Mouse (Mus musculus): Measurements from ENCODE around the gene Ptdss2. TPM values are rescaled to one million over a fixed set of nuclear protein-coding genes. Genes with fewer than 3 reads are reported as not detected.

Gene Ptdss2
- total RNA-seq, 2 experiments from 2014 or later: 52.9 to 65.6 TPM

DNA sequence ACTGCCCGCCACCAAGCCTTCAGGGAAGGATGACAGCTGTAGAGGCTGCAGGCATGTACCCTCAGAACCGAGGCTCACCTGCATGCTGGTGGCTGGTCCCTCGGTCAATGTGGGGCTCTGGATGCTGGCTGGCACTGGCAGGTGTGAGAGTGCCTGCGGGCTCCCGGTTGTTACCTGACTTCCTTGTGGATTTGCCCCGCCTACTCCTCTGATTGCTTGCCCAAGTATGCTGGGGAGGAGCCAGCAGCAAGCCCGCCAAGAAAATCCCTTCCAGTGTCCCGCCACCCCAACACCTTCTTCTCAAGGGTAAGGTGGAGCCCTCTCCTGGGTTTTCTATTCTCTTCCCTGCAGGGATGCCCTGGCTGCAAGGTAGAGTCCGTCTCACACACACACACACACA is 4.5 kb upstream of the Ptdss2 start, which contains the start of gene Ano9:
Gene Ano9 (minus strand): TSS at position 171 of the 400 bp plus-strand sequence.
- DNase-seq (ENCODE audit: low spot score in 2 of 2): no peak
- intact Hi-C loops (cut with DNase I): no loop called here

DNA sequence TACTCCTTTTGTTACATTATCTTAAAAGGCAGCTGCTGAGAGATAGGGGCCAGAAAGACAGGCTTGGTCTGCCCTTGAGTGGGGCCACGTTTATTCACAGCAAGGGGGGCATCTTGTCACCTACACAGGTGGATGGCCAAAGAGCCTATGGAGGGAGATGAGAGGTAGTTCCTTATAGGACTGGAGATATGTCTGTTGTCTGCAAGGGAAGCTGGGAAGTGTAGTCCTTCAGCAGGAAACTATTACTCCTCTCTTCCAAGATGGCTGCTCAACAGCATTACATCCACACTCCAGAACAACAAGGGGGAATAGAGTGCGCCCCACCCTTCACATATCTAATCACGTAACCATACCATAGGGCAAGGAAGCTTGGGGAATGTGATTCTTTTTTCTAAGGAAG is 2.7 kb upstream of the Ptdss2 start:
- DNase-seq (ENCODE audit: low spot score in 2 of 2): no peak
- intact Hi-C loops (cut with DNase I): no loop called here

DNA sequence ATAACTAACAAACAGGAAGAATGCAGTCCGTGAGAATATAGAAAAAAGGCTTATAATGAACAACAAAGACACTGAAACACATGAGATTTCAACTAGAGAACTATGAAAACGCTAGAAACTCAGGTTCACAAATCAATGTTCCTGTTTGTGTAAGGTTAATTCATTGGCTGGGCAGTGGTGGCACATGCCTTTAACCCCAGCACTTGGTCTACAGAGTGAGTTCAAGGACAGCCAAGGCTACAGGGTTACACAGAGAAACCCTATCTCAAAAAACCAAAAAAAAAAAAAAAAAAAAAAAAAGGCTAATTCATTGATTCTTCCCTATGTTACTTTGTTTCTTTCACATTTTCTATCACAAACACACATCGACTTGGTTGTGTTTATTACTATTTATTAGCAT is 1.6 kb upstream of the Ptdss2 start:
- DNase-seq (ENCODE audit: low spot score in 2 of 2): no peak
- intact Hi-C loops (cut with DNase I): loop anchor here (5.0 kb wide), 1 partner anchor 52 kb away; the partner anchor contains the start of gene Rnh1

DNA sequence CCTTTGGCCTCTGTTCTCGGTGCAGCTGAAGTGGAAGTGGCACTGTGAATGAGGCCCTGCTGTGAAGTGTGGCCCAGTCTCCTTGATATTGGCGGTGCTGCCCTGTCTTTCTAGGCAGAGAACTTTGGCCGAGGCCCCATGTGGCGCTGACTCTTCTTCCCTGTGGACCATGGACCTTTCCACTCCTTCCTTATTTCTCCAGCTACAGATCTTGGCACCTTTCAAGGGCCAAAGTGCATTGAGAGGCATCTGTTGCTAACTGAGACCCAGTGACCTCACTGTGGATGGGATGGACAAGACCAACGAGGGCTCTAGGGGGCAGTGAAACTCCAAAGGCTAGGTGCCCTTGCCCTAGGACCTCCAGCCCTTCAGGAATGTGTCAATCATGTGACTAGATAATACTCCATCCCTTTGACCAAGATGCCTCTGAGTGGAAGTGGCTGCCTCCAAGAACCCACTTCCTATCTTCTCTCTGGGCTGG is 1.1 kb upstream of the Ptdss2 start:
- intact Hi-C loops (cut with DNase I): loop anchor here (5.0 kb wide), 1 partner anchor 51 kb away; the partner anchor contains the start of gene Rnh1
- no peak for DNase-seq (ENCODE audit: low spot score in 2 of 2)

DNA sequence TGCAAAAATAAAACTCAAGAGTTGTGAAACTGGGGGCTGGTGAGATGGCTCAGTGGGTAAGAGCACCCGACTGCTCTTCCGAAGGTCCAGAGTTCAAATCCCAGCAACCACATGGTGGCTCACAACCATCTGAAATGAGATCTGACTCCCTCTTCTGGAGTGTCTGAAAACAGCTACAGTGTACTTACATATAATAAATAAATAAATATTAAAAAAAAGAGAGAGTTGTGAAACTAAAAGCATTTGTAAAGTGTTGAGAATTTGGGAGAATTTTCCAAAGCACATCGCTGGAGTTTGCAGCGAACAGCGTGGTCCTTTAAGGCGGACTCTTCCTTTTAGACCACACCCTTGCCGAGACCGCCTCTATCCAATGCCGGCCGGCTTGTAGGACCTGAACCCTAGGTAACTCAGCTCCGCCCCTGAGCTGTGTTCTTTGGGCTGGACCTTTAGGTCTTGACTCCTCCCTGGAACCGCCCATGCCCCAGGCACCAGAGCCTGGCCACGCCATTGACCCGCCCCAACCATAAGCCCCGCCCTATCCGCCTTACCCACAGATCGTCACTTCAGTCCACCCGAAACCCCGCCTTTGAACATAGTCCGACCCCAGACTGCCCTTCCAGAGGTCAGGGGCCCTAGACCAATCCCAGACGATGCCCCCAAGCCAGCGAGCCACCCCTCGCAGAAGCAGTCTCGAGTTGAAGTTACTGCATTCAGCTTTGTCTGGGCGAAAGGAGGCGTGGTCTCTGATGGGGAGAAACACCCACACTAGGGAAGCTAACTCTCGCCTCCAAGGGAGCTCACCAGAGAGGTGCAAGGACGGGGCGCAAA is 721 bp downstream of the Ptdss2 start:
- DNase-seq (ENCODE audit: low spot score in 2 of 2): peak; percentile 60 to 83
- intact Hi-C loops (cut with DNase I): loop anchor here (5.0 kb wide), 1 partner anchor 49 kb away; the partner anchor contains the start of gene Rnh1

DNA sequence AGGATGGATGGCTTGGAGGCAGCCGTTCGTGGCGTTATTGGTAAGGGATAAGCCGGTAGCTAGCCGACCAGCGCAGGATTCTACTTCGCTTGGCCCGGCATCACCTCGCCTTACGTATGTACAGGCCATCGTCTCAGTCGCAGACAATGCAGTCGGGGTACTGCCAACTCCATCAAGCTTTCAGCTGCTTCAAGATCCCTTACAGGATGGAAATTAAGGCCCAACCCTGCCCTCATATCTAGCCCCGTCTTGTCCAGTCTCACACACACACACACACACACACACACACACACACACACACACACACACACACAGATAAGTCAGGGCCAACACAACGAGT is 1.3 kb downstream of the Ptdss2 start:
- DNase-seq (ENCODE audit: low spot score in 2 of 2): no peak
- intact Hi-C loops (cut with DNase I): loop anchor here (5.0 kb wide), 1 partner anchor 49 kb away; the partner anchor contains the start of gene Rnh1

DNA sequence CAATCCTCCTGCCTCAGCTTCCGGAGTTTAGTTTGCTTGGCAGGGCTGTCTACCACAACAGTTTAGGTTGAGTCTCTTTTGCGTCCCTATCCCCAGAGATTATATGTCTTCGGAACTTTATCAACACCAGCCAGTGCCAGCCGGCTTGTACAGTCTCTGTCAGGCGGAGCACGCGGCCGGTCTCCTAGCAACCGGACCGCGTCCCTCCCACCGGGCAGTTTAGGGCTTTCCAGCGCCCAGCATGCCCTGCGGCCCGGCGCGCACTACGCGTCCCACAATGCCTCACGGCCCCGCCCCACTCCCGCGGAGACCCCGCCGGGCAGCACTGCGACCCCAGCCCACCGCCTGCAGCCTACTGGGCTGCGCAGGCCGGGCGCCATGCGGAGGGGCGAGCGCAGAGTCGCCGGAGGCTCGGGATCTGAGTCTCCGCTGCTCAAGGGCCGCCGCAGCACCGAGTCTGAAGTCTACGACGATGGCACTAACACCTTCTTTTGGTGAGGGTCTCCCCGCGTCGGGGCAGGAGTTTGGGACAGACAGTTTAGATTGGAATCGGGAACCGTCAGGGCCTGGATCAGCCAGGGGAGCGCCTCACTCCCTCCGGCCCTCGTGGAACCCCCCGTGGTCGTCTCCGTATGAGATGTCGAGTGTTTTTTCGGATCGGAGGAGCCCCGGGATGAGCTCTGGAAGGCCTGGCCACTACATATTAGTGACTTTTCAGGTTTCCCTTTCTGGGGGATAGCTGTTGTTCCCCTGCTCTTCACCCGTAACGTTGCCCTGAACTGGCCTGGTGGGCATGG is 9.0 kb downstream of the Ptdss2 start:
- DNase-seq (ENCODE audit: low spot score in 2 of 2): peak; percentile 92 to 94
- intact Hi-C loops (cut with DNase I): no loop called here

DNA sequence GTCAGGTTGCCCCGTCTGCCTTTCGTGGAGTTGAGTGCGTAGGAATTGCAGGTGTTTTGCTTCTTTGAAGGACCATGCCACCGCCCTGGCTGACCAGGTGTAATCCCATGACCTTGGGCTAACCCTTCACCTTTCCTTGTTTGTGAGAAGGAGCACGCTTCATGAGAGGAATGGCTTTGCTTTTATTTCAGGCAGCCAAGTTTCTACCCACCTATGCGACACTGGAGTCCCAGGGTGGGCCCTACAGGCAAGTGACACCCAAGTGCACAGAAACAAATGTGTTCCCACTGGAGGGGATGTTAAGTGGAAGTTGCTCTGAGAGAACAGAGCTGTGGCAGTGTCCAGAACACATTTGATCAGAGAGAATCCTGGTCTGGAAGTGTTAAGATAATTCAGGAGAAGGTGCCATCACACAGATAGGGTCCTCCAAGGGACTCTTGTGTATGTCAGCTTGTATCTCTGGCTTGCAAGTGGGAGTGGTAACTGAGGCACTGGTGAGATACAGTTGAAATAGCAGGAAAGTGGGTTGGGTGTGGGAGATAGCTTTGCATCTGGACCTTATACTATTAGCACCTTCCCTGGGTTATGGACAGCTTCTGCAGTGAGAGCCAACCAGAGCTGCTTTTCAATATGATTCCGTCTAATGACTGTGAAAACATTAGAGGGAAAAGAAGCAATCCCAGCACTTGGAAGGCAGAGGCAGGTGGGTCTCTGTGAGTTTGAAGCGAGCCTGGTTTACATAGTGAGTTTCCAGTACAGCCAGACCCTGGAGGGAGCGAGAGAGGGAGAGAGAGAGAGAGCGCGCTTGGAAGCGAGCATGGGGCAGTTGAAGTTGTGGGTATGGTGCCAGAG is 9.9 kb downstream of the Ptdss2 start:
- no peak for DNase-seq (ENCODE audit: low spot score in 2 of 2)
- intact Hi-C loops (cut with DNase I): no loop called here

DNA sequence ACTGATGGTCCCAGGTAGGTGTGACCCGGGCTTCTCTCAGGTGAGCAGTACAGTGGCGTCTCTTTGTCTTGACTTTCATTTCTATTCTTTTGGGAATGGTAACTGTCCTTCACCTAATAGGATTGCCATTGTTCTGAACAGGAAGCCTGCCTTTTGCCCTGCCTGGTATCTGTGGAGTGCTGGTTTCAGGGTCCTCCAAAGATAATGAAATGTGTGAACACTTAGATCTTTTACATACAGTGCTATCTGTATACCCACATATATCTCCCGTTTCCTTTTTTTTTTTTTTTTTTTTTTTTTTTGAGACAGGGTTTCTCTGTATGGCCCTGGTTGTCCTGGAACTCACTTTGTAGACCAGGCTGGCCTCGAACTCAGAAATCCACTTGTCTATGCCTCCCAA is 19.1 kb downstream of the Ptdss2 start:
- intact Hi-C loops (cut with DNase I): no loop called here
- no peak for DNase-seq (ENCODE audit: low spot score in 2 of 2)

DNA sequence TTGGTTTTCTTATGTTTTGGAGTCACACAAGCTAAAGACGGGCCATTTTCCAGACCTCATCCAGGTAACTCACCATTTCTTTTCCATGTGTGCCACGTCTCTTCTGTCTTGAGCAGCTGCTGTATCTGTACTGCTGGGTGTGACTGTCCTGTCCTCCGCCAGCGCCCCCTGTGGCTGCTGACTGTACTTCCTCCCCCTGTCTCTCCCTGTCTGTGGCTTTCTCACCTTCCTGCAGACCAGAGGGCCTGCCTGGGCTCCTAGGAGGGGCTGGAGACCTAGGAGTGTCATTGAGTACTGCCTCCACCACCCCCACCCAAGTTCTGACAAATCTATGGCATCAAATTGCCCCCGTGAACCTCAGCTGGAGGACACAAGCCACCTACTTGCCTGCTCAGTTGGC is 20.9 kb downstream of the Ptdss2 start:
- intact Hi-C loops (cut with DNase I): no loop called here
- DNase-seq (ENCODE audit: low spot score in 2 of 2): peak in 1 of 2 experiments; percentile 39

DNA sequence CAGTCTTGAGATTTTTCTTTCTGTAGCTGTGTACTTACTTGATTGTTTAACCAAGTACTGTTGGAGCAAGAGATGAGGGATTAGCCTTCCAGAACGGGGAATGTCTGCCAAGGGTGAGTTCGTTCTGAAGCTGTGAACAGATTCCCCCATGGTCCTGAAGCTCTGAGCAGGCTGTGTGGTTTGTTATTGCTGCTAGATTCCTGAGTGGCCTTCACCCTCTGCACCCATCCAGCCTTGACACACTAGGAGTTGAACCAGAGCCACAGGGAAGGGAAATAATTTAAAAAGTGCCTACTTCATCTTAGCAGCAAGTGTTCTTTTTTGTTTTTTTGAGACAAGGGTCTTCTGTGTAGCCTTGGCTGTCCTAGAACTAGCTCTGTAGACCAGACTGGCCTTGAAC is 21.7 kb downstream of the Ptdss2 start:
- intact Hi-C loops (cut with DNase I): no loop called here
- no peak for DNase-seq (ENCODE audit: low spot score in 2 of 2)

DNA sequence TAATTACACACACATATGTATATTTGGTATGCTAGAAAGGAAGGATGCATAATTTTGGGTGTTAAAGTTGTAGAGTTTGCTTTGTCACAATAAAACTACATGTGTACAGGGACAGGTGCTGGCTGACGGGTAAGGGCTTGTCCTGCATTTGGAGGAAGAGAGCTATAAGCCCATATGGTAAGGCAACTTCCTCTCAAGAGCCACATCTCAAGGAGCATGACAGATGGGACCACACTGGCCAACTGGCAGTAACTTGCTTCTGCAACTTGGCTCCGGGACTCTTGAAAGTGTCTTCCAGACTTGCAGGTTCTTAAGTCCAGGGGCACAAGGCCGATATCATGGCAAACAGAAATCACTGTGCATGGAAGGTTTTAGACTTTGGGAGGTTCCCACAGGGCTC is 22.5 kb downstream of the Ptdss2 start:
- intact Hi-C loops (cut with DNase I): no loop called here

DNA sequence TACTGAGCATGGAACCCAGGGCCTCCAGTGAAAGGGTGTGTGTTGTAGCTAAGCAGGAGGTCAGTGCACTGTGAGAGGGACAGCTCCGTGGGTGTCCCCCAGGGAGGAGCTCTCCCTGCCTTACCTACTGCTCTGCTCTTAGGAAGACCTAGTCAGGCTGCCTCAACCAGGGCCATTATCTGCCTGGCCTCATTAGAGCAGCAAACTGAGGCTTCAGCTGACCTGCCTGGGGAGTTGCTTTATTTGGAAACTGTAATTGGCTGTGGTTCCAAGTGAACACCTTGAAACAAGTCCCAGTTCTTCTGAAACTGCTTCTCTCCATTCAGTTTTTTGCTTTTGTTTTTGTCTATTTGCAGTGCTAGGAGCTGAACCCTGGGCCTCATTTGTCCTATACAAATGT is 23.2 kb downstream of the Ptdss2 start:
- intact Hi-C loops (cut with DNase I): no loop called here

More for the DNA sequence above, 22.5 kb downstream of the Ptdss2 start:
- no peak for DNase-seq (ENCODE audit: low spot score in 2 of 2)

DNA sequence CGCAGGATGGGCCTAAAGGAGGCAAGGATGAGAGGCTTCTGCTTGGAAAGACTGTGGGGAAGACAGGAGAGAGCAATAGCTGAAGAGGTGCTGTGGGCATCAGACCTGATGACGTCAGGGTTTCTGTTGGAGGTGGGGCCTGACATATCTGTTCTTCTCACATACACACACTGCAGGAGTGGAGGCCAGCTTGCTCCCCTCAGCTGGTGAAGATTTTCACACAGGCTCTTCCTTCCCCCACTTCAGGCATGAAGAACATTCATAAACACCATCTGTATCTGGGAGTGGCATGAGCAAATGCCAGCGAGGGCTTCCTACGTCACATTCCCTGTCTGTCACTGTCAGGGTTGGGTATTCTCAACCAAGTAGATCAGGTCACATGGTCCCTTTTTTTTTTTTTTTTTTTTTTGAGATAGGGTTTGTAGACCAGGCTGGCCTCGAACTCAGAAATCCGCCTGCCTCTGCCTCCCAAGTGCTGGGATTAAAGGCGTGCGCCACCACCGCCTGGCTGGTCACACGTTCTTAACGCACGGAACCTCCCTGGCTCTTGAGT is 23.9 kb downstream of the Ptdss2 start:
- DNase-seq (ENCODE audit: low spot score in 2 of 2): no peak
- intact Hi-C loops (cut with DNase I): no loop called here

More for the DNA sequence above, 23.2 kb downstream of the Ptdss2 start:
- no peak for DNase-seq (ENCODE audit: low spot score in 2 of 2)

DNA sequence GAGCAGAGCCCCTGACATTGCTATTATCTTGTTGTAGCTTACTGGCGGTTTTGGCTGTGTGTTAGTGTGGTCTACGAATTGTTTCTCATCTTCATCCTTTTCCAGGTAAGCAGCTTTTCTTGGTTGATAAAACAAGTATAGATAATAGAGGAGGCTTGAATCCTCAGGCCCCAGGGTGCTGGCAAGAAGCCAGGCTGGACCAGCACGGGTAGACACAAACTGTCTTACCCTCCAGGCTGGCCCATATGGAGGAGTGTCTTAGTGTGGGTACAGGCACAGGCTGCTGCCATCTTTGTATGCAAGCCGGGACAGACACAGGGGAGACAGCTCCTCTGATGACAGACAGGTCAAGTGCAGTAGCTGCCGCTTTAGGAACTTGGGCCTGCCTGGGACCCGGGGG is 24.9 kb downstream of the Ptdss2 start:
- intact Hi-C loops (cut with DNase I): no loop called here
- no peak for DNase-seq (ENCODE audit: low spot score in 2 of 2)

DNA sequence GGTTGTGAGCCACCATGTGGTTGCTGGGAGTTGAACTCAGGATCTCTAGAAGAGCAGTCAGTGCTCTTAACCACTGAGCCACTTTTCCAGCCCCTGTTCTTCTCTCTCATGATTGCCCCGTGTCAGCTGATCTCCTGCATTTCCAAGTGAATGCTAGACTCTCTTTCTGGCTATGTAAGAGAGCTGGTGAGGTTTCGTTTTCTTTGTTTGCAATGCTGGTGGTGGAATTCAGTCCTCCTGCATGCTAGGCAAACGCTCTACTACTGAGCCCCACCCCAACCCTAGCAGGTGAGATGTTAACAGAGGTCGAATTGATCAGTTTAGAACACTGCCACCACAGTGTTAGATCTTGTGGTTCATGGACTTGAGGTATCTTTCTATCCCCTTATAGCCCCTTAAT is 26.5 kb downstream of the Ptdss2 start:
- intact Hi-C loops (cut with DNase I): no loop called here

DNA sequence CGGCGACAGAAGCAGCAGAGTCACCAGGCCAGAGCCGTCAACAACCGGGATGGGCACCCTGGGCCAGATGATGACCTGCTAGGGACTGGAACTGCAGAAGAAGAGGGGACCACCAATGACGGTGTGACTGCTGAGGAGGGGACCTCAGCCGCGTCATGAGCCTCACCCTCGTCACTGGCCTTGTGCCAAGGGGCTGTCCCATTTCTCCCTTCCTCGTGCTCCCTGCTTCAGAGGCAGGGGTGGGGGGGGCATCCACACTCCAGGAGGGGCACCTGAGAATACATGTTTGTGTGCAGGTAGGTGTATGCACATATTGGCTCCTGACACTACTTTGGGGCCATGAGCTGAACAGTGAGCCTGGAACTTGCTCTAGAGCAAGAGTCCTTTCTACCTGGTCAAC is 33.2 kb downstream of the Ptdss2 start:
- intact Hi-C loops (cut with DNase I): no loop called here
- DNase-seq (ENCODE audit: low spot score in 2 of 2): no peak

More for the DNA sequence above, 26.5 kb downstream of the Ptdss2 start:
- DNase-seq (ENCODE audit: low spot score in 2 of 2): no peak

DNA sequence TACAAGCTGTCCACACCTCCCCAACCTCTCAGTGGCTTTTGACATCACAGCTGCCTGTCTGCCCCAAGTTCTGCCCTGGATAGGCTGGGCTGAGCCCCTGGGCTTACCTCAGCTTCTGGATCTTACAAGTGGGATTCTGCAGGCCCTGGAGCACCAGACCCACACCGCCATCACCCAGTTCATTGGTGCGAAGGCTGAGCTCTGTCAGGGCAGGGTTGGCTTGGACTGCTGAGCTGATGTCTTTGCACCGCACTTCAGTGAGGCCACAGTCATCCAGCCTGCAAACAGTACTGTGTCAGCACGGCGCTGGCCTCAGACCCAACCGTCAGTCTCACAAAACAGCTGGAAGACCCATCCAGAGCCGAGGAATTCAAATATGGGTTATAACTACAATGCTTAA is 42.2 kb downstream of the Ptdss2 start:
- intact Hi-C loops (cut with DNase I): no loop called here

DNA sequence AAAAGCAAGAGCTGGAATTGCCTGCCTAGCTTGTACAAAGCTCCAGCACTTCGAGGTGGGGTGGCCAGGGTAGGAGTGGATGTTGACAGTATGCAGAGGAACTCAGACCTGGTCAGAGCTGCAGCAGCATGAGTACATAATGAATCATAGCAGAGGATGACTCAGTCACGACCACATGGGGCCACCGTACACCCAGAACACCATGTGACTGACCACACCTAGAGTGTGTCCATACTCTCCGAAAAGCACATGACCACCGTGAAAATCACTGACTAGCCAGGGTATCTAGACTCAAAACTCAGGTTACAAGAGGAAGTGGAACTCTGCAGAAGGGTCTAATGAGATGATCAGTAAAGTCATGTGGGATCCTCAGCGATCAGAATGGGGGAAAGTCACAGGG is 42.7 kb downstream of the Ptdss2 start:
- intact Hi-C loops (cut with DNase I): no loop called here

More for the DNA sequence above, 42.2 kb downstream of the Ptdss2 start:
- no peak for DNase-seq (ENCODE audit: low spot score in 2 of 2)

More for the DNA sequence above, 42.7 kb downstream of the Ptdss2 start:
- DNase-seq (ENCODE audit: low spot score in 2 of 2): no peak

Data from left cerebral cortex, postnatal 14 days (tissue).